Mouse (Mus musculus) neural tube, embryonic 15.5 days (tissue): ENCODE data around the gene Snd1. TPM values are rescaled to one million over a fixed set of nuclear protein-coding genes. Genes with fewer than 3 reads are reported as not detected.

Experiments used
- ATAC-seq: fragments of 200-750 bp; cut with Nextera tagmentation; 2 replicates; pipeline ENCODE4 v1.8.0; 2017; ENCODE audit warnings: mild to moderate bottlenecking, moderate TSS enrichment, moderate library complexity; ENCODE audit not compliant: low FRiP score
- H3K27ac ChIP-seq: fragments of 300-500 bp; sonication (generic); replicated peaks from 2 replicates; pipeline ENCODE4 v1.5.1; 2015; ENCODE audit warnings: mild to moderate bottlenecking, inconsistent platforms
- H3K27me3 ChIP-seq: fragments of 300-500 bp; sonication (generic); replicated peaks from 2 replicates; pipeline ENCODE4 v1.6.1; 2015; ENCODE audit warnings: inconsistent platforms
- H3K36me3 ChIP-seq: fragments of 300-500 bp; sonication (generic); 2 replicates; pipeline ENCODE4 v1.6.1; 2015; ENCODE audit warnings: inconsistent platforms
- H3K4me1 ChIP-seq: fragments of 300-500 bp; sonication (generic); 2 replicates; pipeline ENCODE4 v1.6.1; 2015; ENCODE audit warnings: inconsistent platforms
- H3K4me2 ChIP-seq: fragments of 300-500 bp; sonication (generic); 2 replicates; pipeline ENCODE4 v1.6.1; 2015; ENCODE audit warnings: inconsistent platforms, mild to moderate bottlenecking, moderate library complexity
- H3K4me3 ChIP-seq: fragments of 300-500 bp; sonication (generic); replicated peaks from 2 replicates; pipeline ENCODE4 v1.5.1; 2015; ENCODE audit warnings: mild to moderate bottlenecking, inconsistent platforms
- H3K9ac ChIP-seq: fragments of 300-500 bp; sonication (generic); replicated peaks from 2 replicates; pipeline ENCODE4 v1.6.1; 2015; ENCODE audit warnings: mild to moderate bottlenecking, inconsistent platforms
- H3K9me3 ChIP-seq: fragments of 300-500 bp; sonication (generic); replicated peaks from 2 replicates; pipeline ENCODE4 v1.6.1; 2016; ENCODE audit warnings: inconsistent platforms
- WGBS: fragments of 180-500 bp; shearing (Covaris S2); methylation state at CpG from one replicate; pipeline ENCODE4 v1.1.7; 2015; ENCODE audit warnings: mixed read lengths; 5-methylcytosine and 5-hydroxymethylcytosine counted together
- polyA plus RNA-seq: library from polyadenylated mRNA; unstranded; fragments of >200 nt; fragmentation: Nextera tagmentation; extraction: Ambion mirVana; gene quantifications from 2 replicates; pipeline ENCODE4 v1.2.1, GENCODE M21; 2015

Gene Snd1
- polyA plus RNA-seq, 1 experiment from 2014 or later, result 71.1 TPM

GRCm38 (mm10) chr6:28795792-28796515 lies 321.0 kb downstream of the Snd1 start:
- Histone ChIP-seq H3K27ac (peak overlapping the region; percentile 51; the same call in 1 of the 2 replicates), H3K4me1 (peaks cover 19% of the 10 kb centered on the region), H3K27me3 (no peaks in the 10 kb centered on the region), H3K4me3 (no peak overlapping the region), H3K9me3 (no peaks in the 10 kb centered on the region), H3K36me3 (no peaks in the 10 kb centered on the region), H3K9ac (no peak overlapping the region), H3K4me2 (0 out of 2 replicates have a peak overlapping the region, but pooled peaks have one; percentile 6)
- peak; percentile 53; the same call in 1 of the 2 replicates for ATAC-seq
- 55% methylated on average over 16 of the region's 16 CpGs for WGBS

- Histone ChIP-seq H3K4me3 (no peak overlapping the region), H3K4me1 (peaks cover 19% of the 10 kb centered on the region), H3K27me3 (no peaks in the 10 kb centered on the region), H3K9ac (no peak overlapping the region), H3K27ac (no peak overlapping the region), H3K4me2 (no peak overlapping the region), H3K36me3 (no peaks in the 10 kb centered on the region), H3K9me3 (no peaks in the 10 kb centered on the region)
- ATAC-seq, result no peak
- 85% methylated on average over 2 of the region's 2 CpGs for WGBS
These were observed 324.9 kb downstream of the Snd1 start for GRCm38 (mm10) chr6:28799818-28800217.

- Histone ChIP-seq H3K9ac (no peak overlapping the region), H3K27ac (no peak overlapping the region), H3K27me3 (no peaks in the 10 kb centered on the region), H3K36me3 (no peaks in the 10 kb centered on the region), H3K4me1 (peaks cover 10% of the 10 kb centered on the region), H3K4me3 (no peak overlapping the region), H3K4me2 (no peak overlapping the region), H3K9me3 (no peaks in the 10 kb centered on the region)
- 87% methylated on average over 3 of the region's 3 CpGs for WGBS
- ATAC-seq, result no peak
These were observed 326.0 kb downstream of the Snd1 start for GRCm38 (mm10) chr6:28800976-28801375.

GRCm38 (mm10) chr6:28803678-28804279 lies 328.8 kb downstream of the Snd1 start:
- Histone ChIP-seq H3K4me2 (no peak overlapping the region), H3K9ac (no peak overlapping the region), H3K27me3 (no peaks in the 10 kb centered on the region), H3K36me3 (0 out of 2 replicates have a peak, but pooled peaks cover 5% of the 10 kb centered on the region), H3K27ac (no peak overlapping the region; the same call in 1 of the 2 replicates), H3K4me1 (peaks cover 5% of the 10 kb centered on the region; the same call in 1 of the 2 replicates), H3K4me3 (no peak overlapping the region), H3K9me3 (no peaks in the 10 kb centered on the region)
- WGBS, result 91% methylated on average over 6 of the region's 6 CpGs
- no peak for ATAC-seq

GRCm38 (mm10) chr6:28804751-28805150 lies 329.8 kb downstream of the Snd1 start:
- 84% methylated on average over 5 of the region's 5 CpGs for WGBS
- Histone ChIP-seq H3K4me3 (no peak overlapping the region), H3K9me3 (no peaks in the 10 kb centered on the region), H3K27ac (no peak overlapping the region), H3K4me2 (no peak overlapping the region), H3K36me3 (peaks cover 12% of the 10 kb centered on the region; the same call in 1 of the 2 replicates), H3K4me1 (peaks cover 5% of the 10 kb centered on the region; the same call in 1 of the 2 replicates), H3K27me3 (no peaks in the 10 kb centered on the region), H3K9ac (no peak overlapping the region)
- no peak for ATAC-seq

GRCm38 (mm10) chr6:28813057-28813456 lies 338.1 kb downstream of the Snd1 start:
- no peaks in the 10 kb centered on the region for H3K27me3 ChIP-seq
- no peak for ATAC-seq
- H3K4me2 ChIP-seq, result no peak overlapping the region
- H3K4me1 ChIP-seq, result peaks cover 18% of the 10 kb centered on the region
- no peak overlapping the region for H3K9ac ChIP-seq
- H3K27ac ChIP-seq, result no peak overlapping the region
- no peak overlapping the region for H3K4me3 ChIP-seq
- peaks cover 25% of the 10 kb centered on the region; the same call in 1 of the 2 replicates for H3K36me3 ChIP-seq
- 80% methylated on average over 9 of the region's 9 CpGs for WGBS
- H3K9me3 ChIP-seq, result no peaks in the 10 kb centered on the region

GRCm38 (mm10) chr6:28814895-28815294 lies 340.0 kb downstream of the Snd1 start:
- Histone ChIP-seq H3K36me3 (peaks cover 22% of the 10 kb centered on the region; the same call in 1 of the 2 replicates), H3K9me3 (no peaks in the 10 kb centered on the region), H3K27me3 (no peaks in the 10 kb centered on the region), H3K27ac (no peak overlapping the region), H3K4me1 (peaks cover 31% of the 10 kb centered on the region), H3K4me3 (no peak overlapping the region), H3K4me2 (no peak overlapping the region), H3K9ac (no peak overlapping the region)
- 81% methylated on average over 2 of the region's 2 CpGs for WGBS
- ATAC-seq, result no peak

GRCm38 (mm10) chr6:28817039-28817438 lies 342.1 kb downstream of the Snd1 start:
- ATAC-seq, result no peak
- H3K4me3 ChIP-seq, result no peak overlapping the region
- H3K4me1 ChIP-seq, result peaks cover 51% of the 10 kb centered on the region
- H3K9ac ChIP-seq, result no peak overlapping the region
- no peak overlapping the region for H3K27ac ChIP-seq
- H3K4me2 ChIP-seq, result no peak overlapping the region
- H3K27me3 ChIP-seq, result no peaks in the 10 kb centered on the region
- peaks cover 22% of the 10 kb centered on the region; the same call in 1 of the 2 replicates for H3K36me3 ChIP-seq
- 70% methylated on average over 9 of the region's 9 CpGs for WGBS
- H3K9me3 ChIP-seq, result no peaks in the 10 kb centered on the region

GRCm38 (mm10) chr6:28819509-28820358 lies 344.8 kb downstream of the Snd1 start:
- Histone ChIP-seq H3K36me3 (peaks cover 24% of the 10 kb centered on the region; the same call in 1 of the 2 replicates), H3K4me3 (no peak overlapping the region), H3K9me3 (no peaks in the 10 kb centered on the region), H3K27me3 (no peaks in the 10 kb centered on the region), H3K4me1 (peaks cover 54% of the 10 kb centered on the region), H3K27ac (peak overlapping the region; percentile 66), H3K4me2 (0 out of 2 replicates have a peak overlapping the region, but pooled peaks have one; percentile 2), H3K9ac (no peak overlapping the region)
- WGBS, result 31% methylated on average over 13 of the region's 13 CpGs
- peak; percentile 70 for ATAC-seq

- no peak overlapping the region for H3K4me3 ChIP-seq
- no peak overlapping the region for H3K9ac ChIP-seq
- peaks cover 79% of the 10 kb centered on the region for H3K4me1 ChIP-seq
- H3K36me3 ChIP-seq, result peaks cover 13% of the 10 kb centered on the region; the same call in 1 of the 2 replicates
- ATAC-seq, result no peak
- H3K27ac ChIP-seq, result no peak overlapping the region
- WGBS, result 82% methylated on average over 3 of the region's 3 CpGs
- no peaks in the 10 kb centered on the region for H3K9me3 ChIP-seq
- no peaks in the 10 kb centered on the region for H3K27me3 ChIP-seq
- H3K4me2 ChIP-seq, result no peak overlapping the region
These were observed 347.4 kb downstream of the Snd1 start for GRCm38 (mm10) chr6:28822296-28822695.

- ATAC-seq, result no peak
- Histone ChIP-seq H3K4me3 (no peak overlapping the region), H3K27ac (no peak overlapping the region), H3K9ac (no peak overlapping the region), H3K4me1 (peaks cover 88% of the 10 kb centered on the region), H3K4me2 (no peak overlapping the region), H3K36me3 (peaks cover 11% of the 10 kb centered on the region; the same call in 1 of the 2 replicates), H3K9me3 (no peaks in the 10 kb centered on the region), H3K27me3 (no peaks in the 10 kb centered on the region)
- WGBS, result 87% methylated on average over 3 of the region's 3 CpGs
These were observed 348.4 kb downstream of the Snd1 start for GRCm38 (mm10) chr6:28823375-28823774.
